Mouse (Mus musculus) forebrain, embryonic 11.5 days (tissue): ENCODE results near the gene Abcg4. TPM values are rescaled to one million over a fixed set of nuclear protein-coding genes. Genes with fewer than 3 reads are reported as not detected.
"Not testable (repeated sequence)": the region's sequence is repeated elsewhere in the genome, so short reads cannot be mapped to it uniquely, and the experiment has no call there.

Source experiments
- ATAC-seq: fragments of 200-750 bp; cut with Nextera tagmentation; replicated peaks from 2 replicates; pipeline ENCODE4 v1.8.0; 2017; ENCODE audit warnings: moderate TSS enrichment; ENCODE audit not compliant: low FRiP score
- DNase-seq: peaks from one replicate; pipeline ENCODE4 v3.0.0-alpha.2; 2017; ENCODE audit warnings: low spot score
- H3K27ac ChIP-seq: fragments of 300-500 bp; sonication (generic); 2 replicates; pipeline ENCODE4 v1.5.1; 2014; ENCODE audit warnings: low read depth, low read length
- H3K27me3 ChIP-seq: fragments of 300-500 bp; sonication (generic); 2 replicates; pipeline ENCODE4 v1.6.1; 2014; ENCODE audit warnings: mild to moderate bottlenecking, low read length, mixed read lengths; ENCODE audit not compliant: control insufficient read depth, insufficient read depth
- H3K36me3 ChIP-seq: fragments of 300-500 bp; sonication (generic); 2 replicates; pipeline ENCODE4 v1.6.1; 2014; ENCODE audit warnings: mild to moderate bottlenecking, low read length, moderate library complexity, mixed read lengths; ENCODE audit not compliant: control insufficient read depth, insufficient read depth
- H3K4me1 ChIP-seq: fragments of 300-500 bp; sonication (generic); replicated peaks from 2 replicates; pipeline ENCODE4 v1.6.1; 2014; ENCODE audit warnings: low read length, mixed read lengths; ENCODE audit not compliant: control insufficient read depth, insufficient read depth
- H3K4me2 ChIP-seq: fragments of 300-500 bp; sonication (generic); 2 replicates; pipeline ENCODE4 v1.6.1; 2014; ENCODE audit warnings: low read depth, mild to moderate bottlenecking, low read length, moderate library complexity, mixed read lengths; ENCODE audit not compliant: severe bottlenecking
- H3K4me3 ChIP-seq: fragments of 300-500 bp; sonication (generic); 2 replicates; pipeline ENCODE4 v1.5.1; 2014; ENCODE audit warnings: low read depth, low read length
- H3K9ac ChIP-seq: fragments of 300-500 bp; sonication (generic); 2 replicates; pipeline ENCODE4 v1.6.1; 2014; ENCODE audit warnings: low read length
- H3K9me3 ChIP-seq: fragments of 300-500 bp; sonication (generic); 2 replicates; pipeline ENCODE4 v1.6.1; 2016; ENCODE audit warnings: low read length, mixed read lengths; ENCODE audit not compliant: control insufficient read depth
- WGBS: fragments of 180-500 bp; shearing (Covaris S2); extraction: QIAGEN DNeasy Blood & Tissue Kit; methylation state at CpG from one replicate; pipeline ENCODE4 v1.1.7; 2014; 5-methylcytosine and 5-hydroxymethylcytosine counted together
- polyA plus RNA-seq: library from polyadenylated mRNA; unstranded; fragments of >200 nt; fragmentation: Nextera tagmentation; extraction: Ambion mirVana; gene quantifications from 2 replicates; pipeline ENCODE4 v1.2.1, GENCODE M21; 2014

The Abcg4 gene
- polyA plus RNA-seq, 1 experiment from 2014 or later = 6.7 TPM

DNA sequence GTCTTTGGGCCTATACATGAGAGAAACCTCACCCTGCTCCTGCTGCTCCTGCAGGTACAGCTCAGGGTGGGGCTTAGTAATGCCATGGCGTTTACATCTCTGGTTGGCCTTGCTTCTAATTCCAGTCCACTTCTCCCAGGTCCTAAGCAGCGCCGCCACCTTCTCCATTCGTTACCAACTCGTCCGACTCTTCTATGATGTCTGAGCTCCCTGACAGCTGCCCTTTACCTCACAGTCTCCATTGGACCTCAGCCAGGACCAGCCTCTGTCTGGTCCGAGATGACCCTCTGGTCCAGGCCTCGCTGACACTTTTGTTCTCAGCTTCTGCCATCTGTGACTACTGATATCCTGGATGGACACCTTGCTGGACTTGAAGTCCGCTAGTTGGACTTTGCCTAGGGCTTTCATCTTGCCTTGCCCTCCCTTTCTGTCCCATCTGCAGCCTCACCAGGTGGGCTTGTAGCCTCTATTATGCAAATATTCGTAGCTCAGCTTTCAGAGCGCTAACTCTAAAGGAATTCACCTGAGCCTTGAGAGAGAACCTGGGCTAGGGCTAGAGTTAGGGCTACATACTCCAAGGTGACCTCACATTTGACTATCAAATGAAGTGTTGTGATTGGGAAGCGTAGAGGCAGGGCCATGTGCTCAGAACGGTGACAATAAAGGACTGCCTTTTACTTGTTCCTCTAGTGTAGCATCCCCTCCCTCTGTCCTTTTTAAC, 44.7 kb upstream of the Abcg4 start:
- no peaks in the 10 kb centered on the region for H3K27me3 ChIP-seq
- H3K4me3 ChIP-seq = no peak overlapping the region

DNA sequence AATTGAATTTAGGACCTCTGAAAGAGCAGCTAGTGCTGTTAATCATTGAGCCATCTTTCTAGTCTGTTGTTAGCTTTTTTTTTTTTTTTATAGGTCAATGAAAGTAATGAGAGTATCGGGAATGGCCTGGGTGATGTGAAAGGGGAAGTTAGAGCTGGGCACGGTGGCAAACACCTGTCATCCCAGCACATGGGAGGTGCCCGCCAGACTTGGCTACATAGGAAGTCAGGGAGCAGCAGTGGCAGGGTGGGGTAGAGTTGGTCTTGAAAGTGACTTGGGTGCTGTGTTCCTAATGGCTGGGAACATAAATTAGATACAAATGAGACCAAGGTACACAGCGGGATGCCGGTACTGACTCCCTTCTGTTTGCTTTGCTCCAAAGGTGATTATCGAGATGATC, 42.3 kb upstream of the Abcg4 start:
- no peak overlapping the region for H3K27ac ChIP-seq
- no peaks in the 10 kb centered on the region; the same call in 1 of the 2 replicates for H3K9me3 ChIP-seq
- DNase-seq (no peak), ATAC-seq (no peak)
- no peak overlapping the region for H3K9ac ChIP-seq
- WGBS = 95% methylated on average over 6 of the region's 6 CpGs
- peaks cover 3% of the 10 kb centered on the region; the same call in 1 of the 2 replicates for H3K4me1 ChIP-seq
- H3K27me3 ChIP-seq = no peaks in the 10 kb centered on the region
- no peak overlapping the region for H3K4me3 ChIP-seq
- H3K4me2 ChIP-seq = no peak overlapping the region
- peaks cover 13% of the 10 kb centered on the region for H3K36me3 ChIP-seq

More for the DNA sequence above, 44.7 kb upstream of the Abcg4 start:
- H3K36me3 ChIP-seq = peaks cover 15% of the 10 kb centered on the region
- WGBS = 96% methylated on average over 13 of the region's 13 CpGs
- H3K4me1 ChIP-seq = peaks cover 4% of the 10 kb centered on the region; the same call in 1 of the 2 replicates
- no peak overlapping the region for H3K4me2 ChIP-seq
- ATAC-seq = no peak
- H3K27ac ChIP-seq = no peak overlapping the region
- no peak for DNase-seq
- no peaks in the 10 kb centered on the region; the same call in 1 of the 2 replicates for H3K9me3 ChIP-seq
- H3K9ac ChIP-seq = no peak overlapping the region

DNA sequence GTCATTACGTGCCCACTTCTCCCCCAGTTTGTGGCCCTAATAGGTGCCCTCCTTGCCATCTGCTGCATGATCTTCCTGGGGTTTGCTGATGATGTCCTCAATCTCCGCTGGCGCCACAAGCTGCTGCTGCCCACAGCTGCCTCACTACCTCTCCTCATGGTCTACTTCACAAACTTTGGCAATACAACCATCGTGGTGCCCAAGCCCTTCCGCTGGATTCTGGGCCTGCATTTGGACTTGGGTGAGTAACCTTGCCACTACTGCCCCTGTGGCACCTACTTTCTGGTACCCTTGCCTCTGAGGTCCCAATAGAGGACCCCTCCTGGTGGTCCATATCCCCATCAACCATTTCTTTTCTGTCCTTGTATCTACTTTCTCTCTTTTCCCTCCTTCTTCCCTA, 39.5 kb upstream of the Abcg4 start:
- DNase-seq (no peak), ATAC-seq (no peak)
- Histone ChIP-seq H3K36me3 (peaks cover 6% of the 10 kb centered on the region), H3K9ac (peak overlapping the region; percentile 93), H3K27me3 (no peaks in the 10 kb centered on the region), H3K4me3 (peak overlapping the region; percentile 78), H3K4me1 (peaks cover 4% of the 10 kb centered on the region; the same call in 1 of the 2 replicates), H3K9me3 (no peaks in the 10 kb centered on the region), H3K4me2 (peak overlapping the region; percentile 75), H3K27ac (no peak overlapping the region)
- 94% methylated on average over 5 of the region's 5 CpGs for WGBS

DNA sequence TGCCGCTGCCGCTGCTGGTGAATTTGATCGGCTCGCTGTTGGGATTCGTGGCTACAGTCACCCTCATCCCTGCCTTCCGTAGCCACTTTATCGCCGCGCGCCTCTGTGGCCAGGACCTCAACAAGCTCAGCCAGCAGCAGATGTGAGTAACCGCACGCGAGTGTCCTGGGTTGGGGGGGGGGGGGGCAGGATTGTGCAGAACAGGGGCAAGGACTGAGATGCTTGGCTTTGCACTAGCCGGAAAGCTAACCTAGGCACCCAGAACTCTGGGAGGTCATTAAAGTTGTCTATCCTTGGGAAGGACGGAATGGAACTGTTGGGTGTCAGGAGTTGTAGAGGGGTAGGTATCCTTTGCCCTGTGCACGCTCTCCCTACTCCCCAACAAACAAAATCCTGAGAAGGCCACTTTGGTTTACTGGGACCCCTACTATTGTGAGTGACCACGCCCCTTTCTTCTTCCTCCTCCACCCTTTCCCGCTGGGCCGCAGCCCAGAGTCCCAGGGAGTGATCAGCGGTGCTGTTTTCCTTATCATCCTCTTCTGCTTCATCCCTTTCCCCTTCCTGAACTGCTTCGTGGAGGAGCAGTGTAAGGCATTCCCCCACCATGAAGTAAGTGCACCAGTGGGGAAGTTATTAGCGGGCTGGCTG, 38.8 kb upstream of the Abcg4 start:
- H3K36me3 ChIP-seq = no peaks in the 10 kb centered on the region; the same call in 1 of the 2 replicates
- peak overlapping the region; percentile 78 for H3K4me3 ChIP-seq
- under 1% methylated on average over 21 of the region's 22 CpGs for WGBS
- no peaks in the 10 kb centered on the region for H3K9me3 ChIP-seq
- peak; percentile 66 for ATAC-seq
- H3K9ac ChIP-seq = peak overlapping the region; percentile 93
- H3K4me2 ChIP-seq = peak overlapping the region; percentile 75
- H3K27me3 ChIP-seq = no peaks in the 10 kb centered on the region
- DNase-seq = peak; percentile 58
- H3K4me1 ChIP-seq = peaks cover 4% of the 10 kb centered on the region; the same call in 1 of the 2 replicates
- peak overlapping the region; percentile 87 for H3K27ac ChIP-seq

DNA sequence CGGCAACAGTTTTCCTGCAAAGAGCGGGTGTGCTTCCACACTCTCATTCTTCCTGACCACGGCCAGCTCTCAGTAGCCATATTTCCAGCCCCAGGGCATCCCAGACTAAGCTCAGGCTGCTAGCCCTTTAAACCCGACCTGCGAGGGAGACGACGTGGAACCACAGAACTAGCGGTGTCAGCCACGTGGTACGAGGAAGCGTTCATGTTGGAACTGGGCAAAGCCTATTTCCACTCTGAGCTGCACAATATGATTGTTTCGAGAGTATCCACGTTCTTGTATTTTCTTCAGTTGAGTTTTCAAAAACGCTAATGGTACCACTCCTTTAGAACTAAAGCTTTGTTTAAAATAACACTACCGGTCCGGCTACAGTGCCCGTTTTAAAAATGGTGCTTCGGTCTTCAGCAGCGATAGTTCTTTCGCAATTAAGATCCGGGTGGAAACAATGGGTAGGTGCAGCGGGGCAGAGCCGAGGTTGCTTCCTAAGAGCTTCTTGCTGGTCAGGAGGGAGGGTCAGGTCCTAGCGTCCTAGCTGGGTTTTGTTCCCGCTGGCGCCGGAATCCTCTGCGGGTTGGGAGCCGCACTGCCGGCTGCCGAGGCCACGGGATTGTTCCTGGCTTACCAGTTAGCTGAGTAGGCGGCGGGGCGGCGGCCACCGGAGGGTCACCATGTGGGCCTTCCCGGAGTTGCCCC, 38.1 kb upstream of the Abcg4 start:
- H3K27me3 ChIP-seq = no peaks in the 10 kb centered on the region
- ATAC-seq (peak; percentile 80), DNase-seq (peak; percentile 87)
- peak overlapping the region; percentile 75 for H3K4me2 ChIP-seq
- under 1% methylated on average over 38 of the region's 38 CpGs for WGBS
- peak overlapping the region; percentile 93 for H3K9ac ChIP-seq
- H3K9me3 ChIP-seq = no peaks in the 10 kb centered on the region
- peaks cover 4% of the 10 kb centered on the region; the same call in 1 of the 2 replicates for H3K4me1 ChIP-seq
- peak overlapping the region; percentile 87 for H3K27ac ChIP-seq
- H3K36me3 ChIP-seq = no peaks in the 10 kb centered on the region; the same call in 1 of the 2 replicates
- H3K4me3 ChIP-seq = peak overlapping the region; percentile 78

DNA sequence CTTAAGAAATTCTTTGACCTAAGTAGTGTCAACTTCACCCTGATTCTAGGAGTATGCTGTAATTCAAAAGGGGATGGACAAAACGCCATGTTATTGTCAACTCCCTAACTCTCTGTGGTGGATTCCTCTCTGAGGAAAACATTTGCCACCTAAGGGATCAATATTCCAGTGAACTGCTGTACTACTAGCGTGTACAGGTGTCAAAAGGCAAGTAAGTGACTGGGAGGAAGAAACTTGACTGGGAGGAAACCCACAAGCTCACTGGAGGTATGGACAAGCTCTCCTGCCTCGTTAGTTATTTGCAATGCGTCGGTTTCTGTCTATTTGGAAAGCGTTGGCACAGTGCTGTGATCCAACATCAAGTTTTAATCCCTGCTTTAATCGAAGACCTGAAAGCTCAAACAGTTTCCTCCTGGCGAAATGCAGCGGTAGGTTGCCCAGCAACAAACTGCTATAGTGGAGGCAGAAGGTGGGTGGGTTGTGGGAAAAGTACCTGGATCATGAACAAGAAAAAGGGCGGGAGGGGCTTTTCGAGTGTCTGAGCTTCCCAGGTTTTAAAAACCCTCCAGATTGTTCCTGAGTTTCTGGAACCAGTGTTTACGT, 37.5 kb upstream of the Abcg4 start, which contains the start of gene Dpagt1:
Gene Dpagt1 (plus strand): TSS at position 252 of the 603 bp plus-strand sequence.
- 3% methylated on average over 12 of the region's 12 CpGs for WGBS
- H3K4me1 ChIP-seq = peaks cover 4% of the 10 kb centered on the region; the same call in 1 of the 2 replicates

DNA sequence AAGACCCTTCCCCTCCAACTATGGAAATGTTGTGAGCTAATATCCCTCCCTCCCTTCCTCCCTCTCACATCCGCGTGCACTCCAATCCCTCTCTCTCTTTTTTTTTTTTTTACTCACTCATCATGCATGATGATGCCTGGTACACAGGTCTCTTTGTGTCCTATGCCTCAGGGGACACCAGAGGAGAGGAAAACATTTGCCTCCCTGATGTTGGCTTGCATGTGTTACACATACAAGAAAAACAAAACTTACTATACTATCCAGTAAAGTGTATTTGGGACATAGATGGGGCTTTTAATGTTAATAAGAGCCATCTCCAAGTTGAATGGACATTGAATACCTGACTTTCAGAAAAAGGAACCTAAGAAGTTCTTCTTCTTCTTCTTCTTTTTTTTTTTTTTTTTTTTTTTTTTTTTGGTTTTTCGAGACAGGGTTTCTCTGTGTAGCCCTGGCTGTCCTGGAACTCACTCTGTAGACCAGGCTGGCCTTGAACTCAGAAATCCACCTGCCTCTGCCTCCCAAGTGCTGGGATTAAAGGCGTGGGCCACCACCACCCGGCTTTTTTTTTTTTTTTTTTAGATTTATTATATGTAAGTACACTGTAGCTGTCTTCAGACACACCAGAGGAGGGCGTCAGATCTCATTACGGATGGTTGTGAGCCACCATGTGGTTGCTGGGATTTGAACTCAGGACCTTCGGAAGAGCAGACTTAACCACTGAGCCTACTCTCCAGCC, 36.8 kb upstream of the Abcg4 start:
- not testable (repeated sequence) for DNase-seq, H3K9me3 ChIP-seq, H3K27ac ChIP-seq, H3K4me3 ChIP-seq, H3K36me3 ChIP-seq, H3K27me3 ChIP-seq, H3K4me1 ChIP-seq, ATAC-seq
- WGBS = 66% methylated on average over 7 of the region's 8 CpGs
- Histone ChIP-seq H3K4me2 (peak overlapping the region; percentile 75; the same call in 1 of the 2 replicates), H3K9ac (peak overlapping the region; percentile 93; the same call in 1 of the 2 replicates)

More for the DNA sequence above, 37.5 kb upstream of the Abcg4 start, which contains the start of gene Dpagt1:
- ATAC-seq = no peak; the same call in 1 of the 2 replicates
- peak within 1 kb of the TSS; percentile 93 for H3K9ac ChIP-seq
- peak within 1 kb of the TSS; percentile 75 for H3K4me2 ChIP-seq
- H3K4me3 ChIP-seq = peak within 1 kb of the TSS; percentile 78
- peak within 1 kb of the TSS; percentile 87 for H3K27ac ChIP-seq
- no peaks in the 10 kb centered on the region; the same call in 1 of the 2 replicates for H3K36me3 ChIP-seq
- no peaks in the 10 kb centered on the region for H3K27me3 ChIP-seq
- peak; percentile 59 for DNase-seq
- no peaks in the 10 kb centered on the region for H3K9me3 ChIP-seq
